Mouse (Mus musculus) lung, postnatal 25 days (tissue): Measurements from ENCODE around the gene Foxred2.

Experiments
- DNase-seq: peaks from one replicate; pipeline ENCODE4 v3.0.0; 2022; ENCODE audit warnings: low spot score

The Foxred2 gene

DNA sequence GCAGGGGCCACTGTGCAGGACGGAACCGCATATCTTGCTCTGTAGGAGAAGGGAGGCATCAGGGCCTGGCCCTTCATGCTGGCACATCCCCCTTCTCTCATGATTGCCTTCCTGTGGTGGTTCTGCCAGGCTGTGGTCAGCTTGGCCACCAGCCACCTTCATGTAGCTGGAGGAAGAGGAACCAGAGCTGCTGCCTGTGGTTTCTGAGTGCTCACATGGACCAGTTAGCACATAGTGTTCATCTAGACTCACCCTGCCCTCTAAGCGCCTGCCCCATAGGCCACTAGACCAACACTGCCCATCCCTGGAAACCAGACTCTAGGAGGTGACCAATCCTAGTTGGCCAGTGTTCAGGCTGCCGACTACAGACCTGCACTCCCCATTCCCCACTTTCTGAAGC lies 10.8 kb downstream of the Foxred2 start:
- DNase-seq = peak; percentile 74

DNA sequence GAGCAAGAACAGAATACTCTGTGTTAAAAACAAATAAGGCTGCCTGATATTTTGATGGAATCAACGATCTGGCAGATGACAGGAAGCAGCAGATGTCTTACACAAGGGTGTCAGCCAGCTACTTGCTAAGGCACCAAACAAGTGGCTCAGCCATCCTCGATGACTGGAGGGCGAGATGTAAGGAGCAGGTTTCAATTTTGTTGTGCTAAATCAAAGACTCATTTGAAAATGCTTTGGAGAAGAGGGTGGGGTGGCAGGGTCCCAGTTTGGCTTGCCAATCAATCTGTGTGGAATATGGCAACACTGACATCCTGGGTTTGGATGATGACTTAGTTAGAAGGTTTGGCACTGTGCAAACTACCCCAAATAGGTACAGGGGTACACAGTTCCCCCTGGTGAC lies 15.0 kb downstream of the Foxred2 start:
- no peak for DNase-seq

- no peak for DNase-seq
These were observed 18.0 kb downstream of the Foxred2 start for GRCm38 (mm10) chr15:77938516-77938915.

- DNase-seq = no peak
These were observed 20.7 kb downstream of the Foxred2 start for GRCm38 (mm10) chr15:77935673-77936375.

DNA sequence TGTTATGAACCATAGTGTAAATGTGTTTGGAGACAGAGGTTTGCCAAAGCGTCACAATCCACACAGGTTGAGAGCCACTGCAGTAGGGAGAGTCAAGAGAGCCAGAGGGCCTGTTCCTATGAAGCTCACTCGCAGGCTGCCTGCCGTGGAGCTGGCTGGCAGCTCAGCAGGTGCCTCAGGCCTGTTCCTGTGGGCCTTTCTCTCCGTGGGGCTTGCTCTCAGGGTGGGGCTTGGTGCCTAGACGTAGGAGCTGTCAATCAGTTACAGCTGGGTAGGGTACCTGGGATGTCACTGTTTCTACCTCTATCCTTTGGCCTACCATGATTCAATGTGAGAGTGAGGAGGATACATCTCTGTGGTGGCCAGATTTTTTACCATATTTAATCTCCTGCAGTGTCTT lies 21.6 kb downstream of the Foxred2 start:
- DNase-seq = no peak

DNA sequence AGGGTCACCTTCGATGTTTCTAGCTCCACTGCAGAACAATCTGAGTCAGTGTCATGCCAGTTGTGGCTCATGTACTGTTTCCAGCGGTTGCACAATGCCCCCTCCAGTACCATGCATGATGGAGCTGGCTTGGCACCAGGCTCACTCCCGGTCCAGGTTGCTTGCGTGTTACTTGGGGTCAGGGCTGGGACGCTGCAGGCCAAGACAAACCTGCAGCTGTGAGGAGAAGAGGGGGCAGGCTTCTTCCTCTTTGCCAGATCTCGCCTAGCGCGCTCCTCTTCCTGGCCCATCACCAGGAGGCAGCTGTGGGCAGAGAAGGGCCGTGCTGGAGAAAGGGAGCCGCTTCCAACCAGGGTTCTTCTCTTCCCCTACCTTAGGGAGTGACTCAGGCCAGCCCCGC lies 22.2 kb downstream of the Foxred2 start:
- no peak for DNase-seq

DNA sequence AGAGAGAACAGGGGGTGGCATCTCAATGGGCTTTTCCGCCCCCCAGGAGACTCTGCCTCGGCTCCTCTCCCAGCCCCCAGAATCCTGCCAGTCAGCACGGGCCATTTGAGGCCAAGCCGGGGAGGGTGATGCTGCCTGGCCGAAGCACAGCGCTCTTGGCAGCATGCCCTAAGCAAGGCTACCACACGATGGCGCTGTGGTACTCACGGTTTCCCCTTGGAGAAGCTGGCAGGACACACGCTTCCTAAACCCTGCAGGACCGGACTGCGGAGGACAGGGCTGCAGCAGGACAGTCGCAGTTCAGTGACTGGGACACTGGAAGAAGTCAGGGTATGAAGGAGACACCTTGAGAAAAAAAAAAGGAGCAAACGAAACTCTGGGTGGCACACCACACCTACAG lies 22.8 kb downstream of the Foxred2 start:
- DNase-seq = peak; percentile 97

GRCm38 (mm10) chr15:77933222-77933621 lies 23.3 kb downstream of the Foxred2 start:
- no peak for DNase-seq

DNA sequence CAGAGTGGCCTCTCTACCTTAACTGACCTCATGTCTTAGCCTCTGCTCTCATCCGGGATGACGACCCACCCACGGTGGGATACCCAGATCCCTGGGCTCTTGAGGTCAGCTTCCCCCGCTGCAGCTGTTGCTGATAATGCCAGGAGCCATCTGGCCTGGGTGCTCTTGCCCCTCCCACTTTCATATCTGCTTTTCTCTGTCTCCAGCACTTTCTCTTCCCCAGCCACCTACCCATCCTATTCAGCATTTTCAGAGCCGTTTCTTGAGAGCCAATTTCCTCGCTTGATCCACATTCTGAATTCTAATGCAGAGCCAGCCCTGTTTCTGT lies 24.9 kb downstream of the Foxred2 start:
- DNase-seq = no peak

- DNase-seq = no peak
These were observed 25.4 kb downstream of the Foxred2 start for GRCm38 (mm10) chr15:77930986-77931688.

DNA sequence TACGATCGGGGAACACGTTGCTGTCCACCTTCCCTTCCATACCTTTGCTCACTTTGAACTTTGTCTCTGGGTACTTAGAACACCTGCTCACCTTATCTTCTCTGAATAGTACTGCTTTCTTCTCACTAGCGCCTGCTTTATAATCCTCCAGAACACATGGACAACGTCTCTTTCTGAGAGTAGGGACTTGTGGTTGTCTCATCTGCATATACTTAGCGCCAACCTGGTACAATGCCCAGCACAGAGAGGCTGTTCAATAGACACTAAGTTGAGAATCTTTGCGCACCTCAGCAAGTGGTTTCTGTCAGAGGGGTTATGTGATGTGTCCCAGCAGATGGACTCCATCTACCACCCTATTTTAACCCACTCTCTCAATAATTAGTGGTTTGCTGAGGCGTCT lies 26.7 kb downstream of the Foxred2 start:
- DNase-seq = no peak

DNA sequence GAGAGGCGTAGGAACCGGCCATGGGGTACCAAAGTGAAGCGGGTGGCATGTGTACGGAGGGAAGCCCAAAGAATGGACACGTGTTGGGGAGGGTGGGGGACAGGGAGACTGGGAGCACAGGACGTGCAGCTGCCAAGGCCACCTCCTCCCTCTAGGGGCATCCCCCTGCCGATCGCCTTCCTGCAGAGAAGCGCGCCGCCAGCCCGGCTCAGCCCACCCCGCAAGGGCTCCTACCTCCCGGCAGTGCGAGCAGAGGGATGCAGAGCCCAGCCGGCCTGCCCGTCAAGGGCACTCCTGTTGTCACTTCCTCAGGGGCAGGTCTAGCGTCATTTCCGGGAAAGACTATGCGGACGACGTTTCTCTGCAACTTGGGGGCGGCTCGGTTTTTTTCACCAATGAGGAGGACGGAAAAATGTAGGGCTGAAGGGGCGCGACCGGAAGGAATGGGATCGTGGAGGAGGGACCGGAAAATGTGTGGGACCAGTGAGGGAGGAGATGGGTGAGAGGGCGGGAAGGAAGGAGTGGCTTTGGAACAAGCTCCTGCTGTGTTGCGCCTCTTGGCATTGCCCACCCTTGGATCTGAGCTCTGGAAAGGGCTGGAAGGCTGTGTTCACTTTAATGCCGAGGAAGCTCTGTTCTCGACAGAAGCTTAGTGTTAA lies 27.7 kb downstream of the Foxred2 start, which contains the start of gene Txn2:
Gene Txn2 (minus strand): TSS at position 334 of the 659 bp plus-strand sequence.
- peak; percentile 99 for DNase-seq

GRCm38 (mm10) chr15:77928091-77928490 lies 28.4 kb downstream of the Foxred2 start:
- no peak for DNase-seq

DNA sequence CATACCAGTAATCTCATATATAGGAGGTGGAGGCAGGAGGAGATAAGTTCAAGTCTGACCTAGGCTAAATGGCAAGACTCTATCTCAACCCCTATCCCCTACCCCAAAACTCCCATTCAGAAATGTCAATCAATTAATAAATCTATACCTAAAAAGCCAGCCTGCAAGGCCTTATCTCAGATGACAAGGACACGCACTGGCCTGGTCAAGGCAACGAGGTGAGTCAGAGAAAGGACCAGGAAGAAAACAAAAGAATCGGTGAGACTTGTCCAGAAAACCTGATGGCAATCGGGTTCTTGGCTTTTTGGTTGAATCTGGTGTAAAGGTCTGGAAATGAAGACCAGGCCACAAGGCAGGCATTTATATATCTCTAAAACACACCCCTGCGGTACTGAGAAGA lies 29.6 kb downstream of the Foxred2 start:
- no peak for DNase-seq

GRCm38 (mm10) chr15:77925195-77925594 lies 31.3 kb downstream of the Foxred2 start:
- DNase-seq = no peak

- no peak for DNase-seq
These were observed 33.1 kb downstream of the Foxred2 start for GRCm38 (mm10) chr15:77923267-77924035.

- DNase-seq = no peak
These were observed 33.8 kb downstream of the Foxred2 start for GRCm38 (mm10) chr15:77922710-77923109.

GRCm38 (mm10) chr15:77921636-77922035 lies 34.9 kb downstream of the Foxred2 start:
- no peak for DNase-seq

- no peak for DNase-seq
These were observed 35.7 kb downstream of the Foxred2 start for GRCm38 (mm10) chr15:77920511-77921462.

DNA sequence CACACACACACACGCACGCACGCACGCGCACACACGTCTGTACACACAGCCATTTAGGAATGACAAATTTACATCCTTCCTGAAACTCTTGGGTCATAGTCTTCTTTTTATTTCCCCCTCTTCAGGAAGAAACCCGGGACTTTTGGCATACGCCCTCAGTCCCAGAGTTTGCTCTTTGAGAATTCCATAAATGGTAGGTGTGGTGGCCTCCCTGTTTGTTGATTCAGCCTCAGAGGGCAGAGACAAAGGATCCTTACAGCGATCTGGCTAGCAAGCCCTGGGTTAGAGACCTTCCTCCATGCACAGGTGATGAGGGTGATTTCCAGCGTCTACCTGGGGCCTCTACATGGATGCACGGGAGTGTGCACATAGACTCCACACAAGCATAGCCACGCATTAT lies 37.1 kb downstream of the Foxred2 start:
- no peak for DNase-seq

GRCm38 (mm10) chr15:77916851-77917544 lies 39.5 kb downstream of the Foxred2 start:
- peak; percentile 94 for DNase-seq
